Mouse (Mus musculus): ENCODE results near the gene Rpl11.
"Not testable (repeated sequence)": the region's sequence is repeated elsewhere in the genome, so short reads cannot be mapped to it uniquely, and the experiment has no call there.

Gene Rpl11

DNA sequence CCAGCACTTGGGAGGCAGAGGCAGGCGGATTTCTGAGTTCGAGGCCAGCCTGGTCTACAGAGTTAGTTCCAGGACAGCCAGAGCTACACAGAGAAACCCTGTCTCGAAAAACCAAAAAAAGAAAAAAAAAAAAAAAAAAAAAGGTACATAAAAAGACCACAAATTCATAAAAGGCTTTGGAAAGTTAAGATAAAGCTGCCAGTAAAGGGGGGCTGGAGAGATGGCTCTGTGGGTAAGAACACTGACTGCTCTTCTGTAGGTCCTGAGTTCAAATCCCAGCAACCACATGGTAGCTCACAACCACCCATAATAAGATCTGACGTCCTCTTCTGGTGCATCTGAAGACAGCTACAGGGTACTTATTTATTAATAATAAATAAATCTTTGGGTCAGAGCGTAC is 73.0 kb downstream of the Rpl11 start:
- DNase-seq (ENCODE audit: low spot score): not testable (repeated sequence)

All from spleen, adult 12 weeks (tissue).